Mouse (Mus musculus) ES-CJ7 (cell line): ENCODE measurements at regions not wholly inside any gene's neighbourhood (a gene's known extent, or its start where the extent isn't known, plus 50 kb on each side); places are given as distances from the start of the nearest gene placed in this dataset.

ENCODE experiments used
- DNase-seq: peaks from one replicate; pipeline ENCODE4 v3.0.0; 2011; ENCODE audit warnings: low read depth, low spot score

GRCm38 (mm10) chr1:132820136-132820535, 59.9 kb upstream of the Lrrn2 start:
- no peak for DNase-seq

- DNase-seq = no peak
Measured at GRCm38 (mm10) chr1:132818296-132818695, 61.8 kb upstream of the Lrrn2 start.

GRCm38 (mm10) chr1:132817366-132817765, 62.7 kb upstream of the Lrrn2 start:
- DNase-seq = no peak

- DNase-seq = no peak
Measured at GRCm38 (mm10) chr1:132805543-132805942, 63.9 kb upstream of the Nfasc start.

- no peak for DNase-seq
Measured at GRCm38 (mm10) chr1:132803842-132804241, 62.2 kb upstream of the Nfasc start.

GRCm38 (mm10) chr1:132802380-132802779, 60.8 kb upstream of the Nfasc start:
- peak; percentile 53 for DNase-seq

- peak; percentile 88 for DNase-seq
Measured at GRCm38 (mm10) chr1:132800285-132800684, 58.7 kb upstream of the Nfasc start.

GRCm38 (mm10) chr1:132799258-132799657, 57.7 kb upstream of the Nfasc start:
- DNase-seq = peak; percentile 89

- DNase-seq = no peak
Measured at GRCm38 (mm10) chr1:132794462-132794861, 52.9 kb upstream of the Nfasc start.
